Mouse (Mus musculus): ENCODE data around the gene Bcar3. TPM values are rescaled to one million over a fixed set of nuclear protein-coding genes. Genes with fewer than 3 reads are reported as not detected.

Bcar3 gene
- polyA plus RNA-seq, 1 experiment = 8.2 TPM

DNA sequence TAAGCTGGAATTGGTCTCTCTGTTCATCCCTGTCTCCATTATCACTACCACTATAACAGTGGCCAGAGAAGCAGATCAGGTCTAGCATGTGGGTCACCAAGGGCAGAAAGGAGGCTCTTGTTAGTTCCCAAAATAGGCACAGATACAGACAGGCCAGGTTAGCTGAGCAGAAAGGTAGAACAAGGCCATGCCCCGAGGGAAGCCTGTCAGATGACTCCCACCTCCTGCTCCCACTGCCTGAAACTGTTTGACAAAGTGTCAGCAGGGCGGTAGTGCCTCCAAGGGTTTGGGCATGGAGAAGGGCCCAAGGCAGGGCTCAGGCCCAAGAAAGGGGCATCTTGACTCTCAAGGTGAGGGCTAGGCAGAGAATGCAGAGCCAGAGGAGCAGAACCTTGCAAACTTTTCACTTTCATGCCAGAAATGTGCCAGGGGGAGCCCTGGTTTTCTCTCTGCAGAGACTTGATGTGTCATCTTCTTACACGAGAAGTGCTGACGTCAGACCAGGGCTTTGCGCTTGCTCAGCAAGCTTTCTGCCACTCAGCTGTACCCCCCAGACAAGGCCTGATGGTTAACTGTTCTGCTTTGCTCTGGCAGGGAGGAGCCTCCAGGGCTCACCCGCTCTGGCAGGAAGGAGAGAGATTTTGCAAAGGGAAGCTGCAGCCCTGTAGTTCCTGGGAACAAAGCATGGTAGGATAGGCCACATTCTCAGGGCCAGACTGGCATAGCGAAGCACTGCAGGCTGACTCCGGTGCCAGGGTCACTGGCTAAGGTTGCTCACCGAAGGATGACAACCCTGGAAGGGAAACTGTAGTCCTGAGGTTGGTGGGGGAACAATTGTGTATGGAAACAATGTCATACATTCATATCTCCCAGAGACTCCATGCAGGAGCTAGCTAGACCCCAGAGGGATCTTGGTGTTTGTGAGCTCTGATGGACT lies 7.3 kb downstream of the Bcar3 start:
- 50% methylated on average over 9 of the region's 9 CpGs for WGBS
- Histone ChIP-seq H3K4me3 (ENCODE audit: control insufficient read depth, insufficient read depth, low read length) (no peak overlapping the region), H3K4me1 (replicated peaks; ENCODE audit: control insufficient read depth, insufficient read depth, low read length) (0 out of 2 replicates have a peak, but pooled peaks cover 2% of the 10 kb centered on the region), H3K27me3 (ENCODE audit: control insufficient read depth, insufficient read depth, low read length) (no peaks in the 10 kb centered on the region), H3K36me3 (ENCODE audit: control insufficient read depth, insufficient read depth, low read length) (no peaks in the 10 kb centered on the region), H3K27ac (ENCODE audit: control insufficient read depth, insufficient read depth, low read length) (no peak overlapping the region)
- peak; percentile 36 for DNase-seq
- TF ChIP-seq CTCF (IDR thresholded peaks at IDR 0.05; ENCODE audit: borderline replicate concordance, control insufficient read depth, extremely low read depth, insufficient read depth, low read length, poor library complexity) (no peak), POLR2A (IDR thresholded peaks at IDR 0.05; ENCODE audit: control insufficient read depth, extremely low read depth, insufficient read depth, low read length, poor library complexity) (no peak)

DNA sequence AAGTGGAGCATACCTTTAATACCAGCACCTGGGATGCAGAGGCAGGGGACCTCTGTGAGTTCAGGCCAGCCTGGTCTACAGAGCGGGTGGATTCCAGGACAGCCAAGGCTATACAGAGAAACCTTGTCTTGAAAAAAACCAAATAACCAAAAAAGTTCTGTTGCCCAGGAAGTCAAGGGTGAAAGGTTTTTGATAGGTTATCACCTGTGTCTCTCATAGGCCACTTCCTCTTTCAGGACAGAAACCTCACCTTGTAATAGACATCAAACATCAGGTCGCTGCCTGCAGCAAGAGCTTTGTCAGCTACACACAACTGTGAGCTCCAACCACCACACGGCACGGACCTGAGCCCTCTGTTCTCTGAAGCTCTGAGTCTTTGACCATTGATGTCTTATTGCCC lies 10.6 kb downstream of the Bcar3 start:
- no peak overlapping the region for H3K27ac ChIP-seq (ENCODE audit: control insufficient read depth, insufficient read depth, low read length)
- peaks cover 2% of the 10 kb centered on the region; the same call in 1 of the 2 replicates for H3K4me1 ChIP-seq (replicated peaks; ENCODE audit: control insufficient read depth, insufficient read depth, low read length)
- H3K27me3 ChIP-seq (ENCODE audit: control insufficient read depth, insufficient read depth, low read length) = no peaks in the 10 kb centered on the region
- no peak overlapping the region for H3K4me3 ChIP-seq (ENCODE audit: control insufficient read depth, insufficient read depth, low read length)
- WGBS = 59% methylated on average over 4 of the region's 4 CpGs
- TF ChIP-seq CTCF (IDR thresholded peaks at IDR 0.05; ENCODE audit: borderline replicate concordance, control insufficient read depth, extremely low read depth, insufficient read depth, low read length, poor library complexity) (no peak), POLR2A (IDR thresholded peaks at IDR 0.05; ENCODE audit: control insufficient read depth, extremely low read depth, insufficient read depth, low read length, poor library complexity) (no peak)
- H3K36me3 ChIP-seq (ENCODE audit: control insufficient read depth, insufficient read depth, low read length) = no peaks in the 10 kb centered on the region
- no peak for DNase-seq

DNA sequence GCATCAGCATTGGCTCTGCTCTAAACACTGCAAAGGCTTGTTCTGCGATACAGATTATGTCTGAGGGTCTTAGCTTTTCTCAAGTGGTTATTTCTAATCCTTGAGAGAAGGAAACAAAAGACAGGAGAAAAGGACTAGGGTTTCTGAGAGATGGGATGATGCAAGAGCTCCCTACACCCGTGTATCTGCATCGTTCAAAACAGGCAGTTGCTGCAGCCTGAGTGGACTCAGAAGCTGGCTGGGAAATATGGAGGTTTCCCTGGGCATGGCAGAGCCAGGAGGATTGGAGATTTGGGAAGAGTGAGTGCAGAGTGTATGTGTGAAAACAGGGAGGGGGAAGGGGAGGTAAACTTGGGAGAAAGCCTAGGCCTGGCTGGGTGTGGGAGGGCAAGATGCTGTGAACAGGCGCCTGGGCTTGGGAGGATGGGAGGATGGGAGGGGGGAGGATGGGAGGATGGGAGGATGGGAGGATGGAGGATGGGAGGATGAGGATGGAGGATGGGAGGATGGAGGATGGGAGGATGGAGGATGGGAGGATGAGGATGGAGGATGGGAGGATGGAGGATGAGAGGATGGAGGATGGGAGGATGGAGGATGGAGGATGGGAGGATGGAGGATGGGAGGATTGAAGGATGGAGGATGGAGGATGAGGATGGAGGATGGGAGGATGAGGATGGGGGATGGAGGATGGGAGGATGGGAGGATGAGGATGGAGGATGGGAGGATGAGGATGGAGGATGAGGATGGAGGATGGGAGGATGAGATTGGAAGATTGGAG lies 14.1 kb downstream of the Bcar3 start:
- WGBS = 62% methylated on average over 4 of the region's 4 CpGs
- Histone ChIP-seq H3K36me3 (ENCODE audit: control insufficient read depth, insufficient read depth, low read length) (no peaks in the 10 kb centered on the region), H3K27ac (ENCODE audit: control insufficient read depth, insufficient read depth, low read length) (no peak overlapping the region), H3K27me3 (ENCODE audit: control insufficient read depth, insufficient read depth, low read length) (no peaks in the 10 kb centered on the region), H3K4me3 (ENCODE audit: control insufficient read depth, insufficient read depth, low read length) (no peak overlapping the region), H3K4me1 (replicated peaks; ENCODE audit: control insufficient read depth, insufficient read depth, low read length) (no peaks in the 10 kb centered on the region; the same call in 1 of the 2 replicates)
- no peak for DNase-seq
- TF ChIP-seq POLR2A (IDR thresholded peaks at IDR 0.05; ENCODE audit: control insufficient read depth, extremely low read depth, insufficient read depth, low read length, poor library complexity) (no peak), CTCF (IDR thresholded peaks at IDR 0.05; ENCODE audit: borderline replicate concordance, control insufficient read depth, extremely low read depth, insufficient read depth, low read length, poor library complexity) (no peak)

DNA sequence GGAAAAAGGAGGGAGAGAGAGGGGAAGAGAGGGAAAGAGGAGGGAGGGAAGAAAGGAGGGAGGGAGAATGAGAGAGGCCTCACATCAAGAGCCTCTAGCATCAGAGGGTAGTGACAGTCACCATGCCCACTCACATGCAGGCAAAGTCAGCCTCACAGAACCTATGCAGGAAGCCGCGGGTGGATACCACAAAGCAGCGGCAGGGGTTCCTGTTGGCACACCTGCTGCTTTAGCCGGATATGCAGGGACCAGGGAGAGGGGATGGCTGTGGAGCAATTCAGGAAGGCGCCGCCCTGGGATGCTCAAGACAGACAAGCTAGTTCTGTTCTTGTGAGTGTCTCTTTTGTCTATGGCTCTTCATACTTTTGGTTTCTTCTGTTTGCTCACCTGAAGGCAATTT lies 15.0 kb downstream of the Bcar3 start:
- no peaks in the 10 kb centered on the region for H3K36me3 ChIP-seq (ENCODE audit: control insufficient read depth, insufficient read depth, low read length)
- 4% methylated on average over 6 of the region's 6 CpGs for WGBS
- no peak for DNase-seq

DNA sequence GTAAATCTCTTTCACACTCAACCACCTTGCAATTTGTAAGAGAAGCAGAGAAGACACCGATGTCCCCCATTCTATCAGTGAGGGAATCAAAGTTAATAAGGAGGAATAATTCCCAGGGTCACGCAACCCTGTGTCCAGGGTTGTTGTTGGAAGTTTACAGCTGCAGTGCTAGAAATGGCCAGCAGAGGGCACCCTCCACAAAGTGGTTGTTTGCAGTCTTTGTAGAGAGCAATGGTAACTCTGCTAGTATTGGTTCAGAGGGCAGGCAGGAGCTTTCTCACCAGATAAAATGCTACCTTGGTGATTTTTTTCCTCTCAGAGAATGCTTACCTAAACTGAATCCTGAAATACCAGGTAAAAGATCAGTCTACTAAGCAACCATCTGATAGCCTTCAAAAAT lies 18.1 kb downstream of the Bcar3 start:
- 24% methylated on average over 2 of the region's 2 CpGs for WGBS
- peak; percentile 72 for DNase-seq
- TF ChIP-seq CTCF (IDR thresholded peaks at IDR 0.05; ENCODE audit: borderline replicate concordance, control insufficient read depth, extremely low read depth, insufficient read depth, low read length, poor library complexity) (no peak), POLR2A (IDR thresholded peaks at IDR 0.05; ENCODE audit: control insufficient read depth, extremely low read depth, insufficient read depth, low read length, poor library complexity) (no peak)

More for the DNA sequence above, 15.0 kb downstream of the Bcar3 start:
- H3K27me3 ChIP-seq (ENCODE audit: control insufficient read depth, insufficient read depth, low read length) = no peaks in the 10 kb centered on the region
- H3K27ac ChIP-seq (ENCODE audit: control insufficient read depth, insufficient read depth, low read length) = no peak overlapping the region
- H3K4me3 ChIP-seq (ENCODE audit: control insufficient read depth, insufficient read depth, low read length) = no peak overlapping the region
- H3K4me1 ChIP-seq (replicated peaks; ENCODE audit: control insufficient read depth, insufficient read depth, low read length) = no peaks in the 10 kb centered on the region; the same call in 1 of the 2 replicates
- TF ChIP-seq POLR2A (IDR thresholded peaks at IDR 0.05; ENCODE audit: control insufficient read depth, extremely low read depth, insufficient read depth, low read length, poor library complexity) = no peak
- no peak for TF ChIP-seq CTCF (IDR thresholded peaks at IDR 0.05; ENCODE audit: borderline replicate concordance, control insufficient read depth, extremely low read depth, insufficient read depth, low read length, poor library complexity)

DNA sequence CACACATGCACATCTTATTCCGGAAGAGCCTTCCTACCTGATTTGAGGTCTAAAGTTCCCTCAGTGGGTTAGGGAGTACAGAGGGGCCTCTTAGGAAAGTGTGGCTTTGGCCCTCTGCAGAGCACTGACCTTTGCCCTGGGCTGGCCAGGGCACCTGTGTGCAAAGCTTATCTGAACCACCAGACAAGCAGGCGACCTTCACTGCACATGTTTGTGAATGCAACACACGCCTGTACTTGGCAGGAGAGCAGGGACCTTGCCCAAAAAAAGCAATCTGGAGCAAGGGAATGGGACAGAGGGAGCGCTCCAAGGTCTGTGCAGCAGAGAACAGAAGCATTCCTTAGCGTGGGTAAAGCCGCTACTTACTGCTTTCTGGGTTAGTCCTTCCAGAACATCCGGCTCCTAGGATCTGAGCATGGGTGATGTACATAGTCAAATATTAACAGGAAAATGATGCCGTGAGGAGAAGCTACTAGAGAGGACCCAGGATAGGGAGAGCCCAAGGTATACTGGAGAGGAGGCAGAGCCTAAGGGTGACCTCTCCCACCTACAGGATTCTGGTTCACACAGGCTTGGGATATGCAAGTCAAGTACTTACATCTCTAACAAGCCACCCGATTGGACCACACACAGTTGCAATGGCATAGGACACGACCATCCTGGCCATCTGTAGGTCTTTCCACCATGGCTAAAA lies 19.1 kb downstream of the Bcar3 start:
- DNase-seq = no peak
- no peaks in the 10 kb centered on the region for H3K27me3 ChIP-seq (ENCODE audit: control insufficient read depth, insufficient read depth, low read length)

More for the DNA sequence above, 18.1 kb downstream of the Bcar3 start:
- no peaks in the 10 kb centered on the region; the same call in 1 of the 2 replicates for H3K4me1 ChIP-seq (replicated peaks; ENCODE audit: control insufficient read depth, insufficient read depth, low read length)
- H3K27me3 ChIP-seq (ENCODE audit: control insufficient read depth, insufficient read depth, low read length) = no peaks in the 10 kb centered on the region
- no peak overlapping the region for H3K4me3 ChIP-seq (ENCODE audit: control insufficient read depth, insufficient read depth, low read length)
- H3K27ac ChIP-seq (ENCODE audit: control insufficient read depth, insufficient read depth, low read length) = no peak overlapping the region
- H3K36me3 ChIP-seq (ENCODE audit: control insufficient read depth, insufficient read depth, low read length) = no peaks in the 10 kb centered on the region

More for the DNA sequence above, 19.1 kb downstream of the Bcar3 start:
- no peak for TF ChIP-seq POLR2A (IDR thresholded peaks at IDR 0.05; ENCODE audit: control insufficient read depth, extremely low read depth, insufficient read depth, low read length, poor library complexity)
- whole genome bisulfite sequencing = 95% methylated on average over 10 of the region's 10 CpGs
- H3K27ac ChIP-seq (ENCODE audit: control insufficient read depth, insufficient read depth, low read length) = no peak overlapping the region
- H3K4me3 ChIP-seq (ENCODE audit: control insufficient read depth, insufficient read depth, low read length) = no peak overlapping the region
- H3K36me3 ChIP-seq (ENCODE audit: control insufficient read depth, insufficient read depth, low read length) = no peaks in the 10 kb centered on the region
- no peaks in the 10 kb centered on the region; the same call in 1 of the 2 replicates for H3K4me1 ChIP-seq (replicated peaks; ENCODE audit: control insufficient read depth, insufficient read depth, low read length)
